Mouse (Mus musculus): ENCODE data around the gene Nanog. TPM values are rescaled to one million over a fixed set of nuclear protein-coding genes. Genes with fewer than 3 reads are reported as not detected.

The Nanog gene
- not detected for polyA plus RNA-seq (2015; fragmentation: Illumina TruSeq; extraction: RNeasy Lipid Tissue Mini Kit (QIAGEN cat#74804); ENCODE audit: insufficient read depth, low replicate concordance)

DNA sequence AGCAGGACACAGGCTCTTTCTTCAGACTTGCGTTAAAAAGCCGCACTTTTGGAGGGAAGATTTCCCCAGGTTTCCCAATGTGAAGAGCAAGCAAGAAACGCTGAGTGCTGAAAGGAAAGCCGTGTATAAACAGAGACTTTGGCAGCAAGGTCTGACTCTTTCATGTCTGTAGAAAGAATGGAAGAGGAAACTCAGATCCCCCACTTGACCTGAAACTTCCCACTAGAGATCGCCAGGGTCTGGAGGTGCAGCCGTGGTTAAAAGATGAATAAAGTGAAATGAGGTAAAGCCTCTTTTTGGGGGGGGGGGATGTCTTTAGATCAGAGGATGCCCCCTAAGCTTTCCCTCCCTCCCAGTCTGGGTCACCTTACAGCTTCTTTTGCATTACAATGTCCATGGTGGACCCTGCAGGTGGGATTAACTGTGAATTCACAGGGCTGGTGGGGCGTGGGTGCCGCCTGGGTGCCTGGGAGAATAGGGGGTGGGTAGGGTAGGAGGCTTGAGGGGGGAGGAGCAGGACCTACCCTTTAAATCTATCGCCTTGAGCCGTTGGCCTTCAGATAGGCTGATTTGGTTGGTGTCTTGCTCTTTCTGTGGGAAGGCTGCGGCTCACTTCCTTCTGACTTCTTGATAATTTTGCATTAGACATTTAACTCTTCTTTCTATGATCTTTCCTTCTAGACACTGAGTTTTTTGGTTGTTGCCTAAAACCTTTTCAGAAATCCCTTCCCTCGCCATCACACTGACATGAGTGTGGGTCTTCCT is at the start of gene Nanog:
Gene Nanog (plus strand): TSS at position 454 of the 765 bp plus-strand sequence.

Other genes with a start within 250 kb of the Nanog start
- 0.50 TPM for gene Rimklb, start 208.7 kb upstream of the Nanog start, polyA plus RNA-seq (2015; fragmentation: Illumina TruSeq; extraction: RNeasy Lipid Tissue Mini Kit (QIAGEN cat#74804); ENCODE audit: insufficient read depth, low replicate concordance)
- 10.8 TPM for gene Mfap5, start 201.6 kb upstream of the Nanog start, polyA plus RNA-seq (2015; fragmentation: Illumina TruSeq; extraction: RNeasy Lipid Tissue Mini Kit (QIAGEN cat#74804); ENCODE audit: insufficient read depth, low replicate concordance)
- 2.0 TPM for gene Aicda, start 153.7 kb upstream of the Nanog start, polyA plus RNA-seq (2015; fragmentation: Illumina TruSeq; extraction: RNeasy Lipid Tissue Mini Kit (QIAGEN cat#74804); ENCODE audit: insufficient read depth, low replicate concordance)
- 109 TPM for gene Apobec1, start 105.0 kb upstream of the Nanog start, polyA plus RNA-seq (2015; fragmentation: Illumina TruSeq; extraction: RNeasy Lipid Tissue Mini Kit (QIAGEN cat#74804); ENCODE audit: insufficient read depth, low replicate concordance)
- gene Gdf3, start 97.4 kb upstream of the Nanog start, polyA plus RNA-seq (2015; fragmentation: Illumina TruSeq; extraction: RNeasy Lipid Tissue Mini Kit (QIAGEN cat#74804); ENCODE audit: insufficient read depth, low replicate concordance) = 0.66 TPM
- 0.41 TPM for gene Dppa3, start 81.1 kb upstream of the Nanog start, polyA plus RNA-seq (2015; fragmentation: Illumina TruSeq; extraction: RNeasy Lipid Tissue Mini Kit (QIAGEN cat#74804); ENCODE audit: insufficient read depth, low replicate concordance)
- 34.6 TPM for gene Slc2a3, start 94.2 kb downstream of the Nanog start, polyA plus RNA-seq (2015; fragmentation: Illumina TruSeq; extraction: RNeasy Lipid Tissue Mini Kit (QIAGEN cat#74804); ENCODE audit: insufficient read depth, low replicate concordance)
- 26.8 TPM for gene Foxj2, start 112.4 kb downstream of the Nanog start, polyA plus RNA-seq (2015; fragmentation: Illumina TruSeq; extraction: RNeasy Lipid Tissue Mini Kit (QIAGEN cat#74804); ENCODE audit: insufficient read depth, low replicate concordance)
- 0.79 TPM for gene C3ar1, start 148.7 kb downstream of the Nanog start, polyA plus RNA-seq (2015; fragmentation: Illumina TruSeq; extraction: RNeasy Lipid Tissue Mini Kit (QIAGEN cat#74804); ENCODE audit: insufficient read depth, low replicate concordance)
- 35.3 TPM for gene Necap1, start 167.0 kb downstream of the Nanog start, polyA plus RNA-seq (2015; fragmentation: Illumina TruSeq; extraction: RNeasy Lipid Tissue Mini Kit (QIAGEN cat#74804); ENCODE audit: insufficient read depth, low replicate concordance)
- 54.7 TPM for gene Clec4a1, start 214.4 kb downstream of the Nanog start, polyA plus RNA-seq (2015; fragmentation: Illumina TruSeq; extraction: RNeasy Lipid Tissue Mini Kit (QIAGEN cat#74804); ENCODE audit: insufficient read depth, low replicate concordance)
- gene Clec4a3, start 245.0 kb downstream of the Nanog start, polyA plus RNA-seq (2015; fragmentation: Illumina TruSeq; extraction: RNeasy Lipid Tissue Mini Kit (QIAGEN cat#74804); ENCODE audit: insufficient read depth, low replicate concordance) = 62.3 TPM

Data from spleen, adult 10 weeks (tissue).